In the genomic region with DNA sequence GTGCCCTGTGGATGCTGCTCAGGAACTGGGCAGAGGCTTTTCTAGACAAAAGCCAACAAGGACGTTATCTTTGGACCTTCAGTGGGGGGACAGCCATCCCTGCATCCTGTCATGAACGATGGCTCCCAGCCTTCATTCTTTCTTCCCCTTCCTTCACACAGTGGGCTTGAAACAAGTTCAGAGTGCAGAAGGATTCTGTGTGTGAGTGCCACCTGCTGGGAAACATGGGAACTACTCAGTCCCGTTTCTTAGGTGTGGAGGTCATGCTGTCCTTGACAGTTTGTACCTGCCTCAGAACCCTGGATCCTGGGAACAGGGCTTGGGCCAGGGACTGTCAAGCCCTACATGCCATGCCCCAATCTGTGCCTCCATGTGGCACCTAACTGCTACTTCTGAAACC, we compare ENCODE assay signal across 8 mouse cellular contexts. TPM values are rescaled to one million over a fixed set of nuclear protein-coding genes. Genes with fewer than 3 reads are reported as not detected.
DNase-seq lines count a peak whose midpoint lies in the region; ATAC-seq and TF ChIP-seq lines count a peak whose summit lies in the region.

No protein-coding gene starts in this region.

- peak; percentile 93 for TF ChIP-seq CTCF in lung, embryonic 14.5 days (IDR thresholded peaks at IDR 0.05; ENCODE audit: low read depth)

- no peak overlapping the region for H3K9ac ChIP-seq in lung, embryonic 14.5 days

- no peak for ATAC-seq in lung, embryonic 14.5 days (ENCODE audit: insufficient read depth)

- H3K4me2 ChIP-seq in lung, embryonic 14.5 days, result no peak overlapping the region

- no peak overlapping the region for H3K4me3 ChIP-seq in lung, embryonic 14.5 days (ENCODE audit: low read depth, low read length)

- no peaks in the 10 kb centered on the region for H3K27me3 ChIP-seq in lung, embryonic 14.5 days (ENCODE audit: insufficient read depth, low read length)

- DNase-seq in 416B (ENCODE audit: low read depth) (peak; percentile 82), MN1 (ENCODE audit: low spot score) (peak; percentile 88)
- DNase-seq in cerebellum, postnatal 25 days, result peak; percentile 70 to 80
- DNase-seq in heart, adult 8-10 months (ENCODE audit: low spot score), result peak; percentile 60
- peak; percentile 82 to 87 for DNase-seq in kidney, postnatal 4 days
- peak; percentile 90 for DNase-seq in lung, embryonic 14.5 days
- peak; percentile 46 for DNase-seq in ovary, postnatal 36 days (ENCODE audit: low spot score)
- peak; percentile 47 for DNase-seq in urinary bladder, postnatal 36 days (ENCODE audit: low spot score in 2 of 2)

- H3K27ac ChIP-seq in lung, embryonic 14.5 days (ENCODE audit: low read depth), result no peak overlapping the region

- H3K36me3 ChIP-seq in lung, embryonic 14.5 days (ENCODE audit: insufficient read depth), result peaks cover 26% of the 10 kb centered on the region

- WGBS in lung, embryonic 14.5 days, result 0% methylated on average over 3 of the region's 3 CpGs

- no peaks in the 10 kb centered on the region for H3K9me3 ChIP-seq in lung, embryonic 14.5 days (ENCODE audit: low read depth, low read length)

- 0 out of 2 replicates have a peak, but pooled peaks cover 5% of the 10 kb centered on the region for H3K4me1 ChIP-seq in lung, embryonic 14.5 days (ENCODE audit: insufficient read depth)

RNA-seq across cellular contexts. Expression of gene Ndufaf8, which starts 2.3 kb away (rescaled TPM):
- 100 to 1,000 TPM in 1 of 4 experiments, 10 to 100 TPM in 3; 68.5 to 103 (median 82.8) TPM for total RNA-seq in heart, adult 8-10 months (2022)
- 76.7 and 88.6 TPM in 2 replicates for polyA plus RNA-seq in lung, embryonic 14.5 days (2014; fragmentation: Nextera tagmentation; extraction: Ambion mirVana)

RNA-seq across cellular contexts. Expression of gene Tepsin, which starts 2.5 kb away (rescaled TPM):
- total RNA-seq in heart, adult 8-10 months (2022), result 1 to 10 TPM; 4.8 to 7.0 (median 6.9) TPM
- polyA plus RNA-seq in lung, embryonic 14.5 days (2014; fragmentation: Nextera tagmentation; extraction: Ambion mirVana), result 13.4 and 17.1 TPM in 2 replicates

RNA-seq across cellular contexts. Expression of gene Cep131, which starts 14.4 kb away (rescaled TPM):
- 10 to 100 TPM in 3 of 4 experiments, 1 to 10 TPM in 1; 8.9 to 16.0 (median 11.7) TPM for total RNA-seq in heart, adult 8-10 months (2022)
- polyA plus RNA-seq in lung, embryonic 14.5 days (2014; fragmentation: Nextera tagmentation; extraction: Ambion mirVana), result 22.1 and 27.3 TPM in 2 replicates

RNA-seq across cellular contexts. Expression of gene Slc38a10, which starts 50.1 kb away (rescaled TPM):
- total RNA-seq in heart, adult 8-10 months (2022), result 100 to 1,000 TPM in 1 of 4 experiments, 10 to 100 TPM in 3; 88.9 to 104 (median 91.6) TPM
- 77.2 and 83.9 TPM in 2 replicates for polyA plus RNA-seq in lung, embryonic 14.5 days (2014; fragmentation: Nextera tagmentation; extraction: Ambion mirVana)

RNA-seq across cellular contexts. Expression of gene Aatk, which starts 54.1 kb away (rescaled TPM):
- 1 to 10 TPM; 3.1 to 6.2 (median 4.7) TPM for total RNA-seq in heart, adult 8-10 months (2022)
- 2.2 and 2.3 TPM in 2 replicates for polyA plus RNA-seq in lung, embryonic 14.5 days (2014; fragmentation: Nextera tagmentation; extraction: Ambion mirVana)
